Mouse (Mus musculus): Measurements from ENCODE around the gene Amz2.

The Amz2 gene

GRCm38 (mm10) chr11:109425392-109426271 lies at the start of gene Amz2:
Gene Amz2, plus strand, starts transcription at chr11:109425946.
- DNase-seq (ENCODE audit: low read depth, low spot score): peak; percentile 100

GRCm38 (mm10) chr11:109376484-109377143 lies 49.1 kb upstream of the Amz2 start:
- no peak for DNase-seq (ENCODE audit: low read depth, low spot score)

GRCm38 (mm10) chr11:109377477-109377876 lies 48.3 kb upstream of the Amz2 start:
- no peak for DNase-seq (ENCODE audit: low read depth, low spot score)

- no peak for DNase-seq (ENCODE audit: low read depth, low spot score)
Measured at GRCm38 (mm10) chr11:109378051-109378450, 47.7 kb upstream of the Amz2 start.

GRCm38 (mm10) chr11:109380662-109381061 lies 45.1 kb upstream of the Amz2 start:
- no peak for DNase-seq (ENCODE audit: low read depth, low spot score)

- DNase-seq (ENCODE audit: low read depth, low spot score): no peak
Measured at GRCm38 (mm10) chr11:109385296-109385695, 40.5 kb upstream of the Amz2 start.

GRCm38 (mm10) chr11:109389046-109389445 lies 36.7 kb upstream of the Amz2 start:
- no peak for DNase-seq (ENCODE audit: low read depth, low spot score)

GRCm38 (mm10) chr11:109391200-109391599 lies 34.5 kb upstream of the Amz2 start:
- DNase-seq (ENCODE audit: low read depth, low spot score): no peak

GRCm38 (mm10) chr11:109391760-109392159 lies 34.0 kb upstream of the Amz2 start:
- DNase-seq (ENCODE audit: low read depth, low spot score): no peak

GRCm38 (mm10) chr11:109392601-109393000 lies 33.1 kb upstream of the Amz2 start:
- peak; percentile 39 for DNase-seq (ENCODE audit: low read depth, low spot score)

GRCm38 (mm10) chr11:109394758-109395157 lies 31.0 kb upstream of the Amz2 start:
- no peak for DNase-seq (ENCODE audit: low read depth, low spot score)

- DNase-seq (ENCODE audit: low read depth, low spot score): no peak
Measured at GRCm38 (mm10) chr11:109395291-109395690, 30.5 kb upstream of the Amz2 start.

- DNase-seq (ENCODE audit: low read depth, low spot score): no peak
Measured at GRCm38 (mm10) chr11:109406431-109406830, 19.3 kb upstream of the Amz2 start.

- DNase-seq (ENCODE audit: low read depth, low spot score): no peak
Measured at GRCm38 (mm10) chr11:109410197-109410980, 15.4 kb upstream of the Amz2 start.

GRCm38 (mm10) chr11:109413617-109414016 lies 12.1 kb upstream of the Amz2 start, which contains the start of gene 9930022D16Rik:
Gene 9930022D16Rik, plus strand, starts transcription at chr11:109413917.
- DNase-seq (ENCODE audit: low read depth, low spot score): no peak

GRCm38 (mm10) chr11:109414802-109415201 lies 10.9 kb upstream of the Amz2 start:
- DNase-seq (ENCODE audit: low read depth, low spot score): no peak

GRCm38 (mm10) chr11:109416709-109417420 lies 8.9 kb upstream of the Amz2 start:
- DNase-seq (ENCODE audit: low read depth, low spot score): no peak

- no peak for DNase-seq (ENCODE audit: low read depth, low spot score)
Measured at GRCm38 (mm10) chr11:109417472-109418040, 8.2 kb upstream of the Amz2 start.

- DNase-seq (ENCODE audit: low read depth, low spot score): no peak
Measured at GRCm38 (mm10) chr11:109419461-109419860, 6.3 kb upstream of the Amz2 start.

GRCm38 (mm10) chr11:109419961-109420566 lies 5.7 kb upstream of the Amz2 start:
- peak; percentile 61 for DNase-seq (ENCODE audit: low read depth, low spot score)

GRCm38 (mm10) chr11:109420567-109420962 lies 5.2 kb upstream of the Amz2 start:
- no peak for DNase-seq (ENCODE audit: low read depth, low spot score)

Data from ZHBTc4 (cell line).